Mouse (Mus musculus) embryo, embryonic 9.5 days (tissue): ENCODE measurements around the gene Hoxa4.

Experiments used
- DNase-seq: peaks from one replicate; pipeline ENCODE4 v3.0.0-alpha.2; 2017; ENCODE audit errors: extremely low spot score

The Hoxa4 gene

GRCm38 (mm10) chr6:52179690-52180089, 11.9 kb downstream of the Hoxa4 start:
- no peak for DNase-seq

GRCm38 (mm10) chr6:52178918-52179665, 12.5 kb downstream of the Hoxa4 start:
- DNase-seq = peak; percentile 53

- peak; percentile 57 for DNase-seq
Observed at GRCm38 (mm10) chr6:52177806-52178205, 13.7 kb downstream of the Hoxa4 start.

GRCm38 (mm10) chr6:52177061-52177735, 14.4 kb downstream of the Hoxa4 start, which contains the start of gene 5730596B20Rik:
5730596B20Rik (plus strand) TSS chr6:52177498.
- DNase-seq = peak; percentile 82

GRCm38 (mm10) chr6:52176391-52176790, 15.2 kb downstream of the Hoxa4 start:
- DNase-seq = no peak

GRCm38 (mm10) chr6:52175864-52176263, 15.7 kb downstream of the Hoxa4 start:
- peak; percentile 77 for DNase-seq

- peak; percentile 87 for DNase-seq
Observed at GRCm38 (mm10) chr6:52174968-52175751, 16.4 kb downstream of the Hoxa4 start.

GRCm38 (mm10) chr6:52173648-52174047, 17.9 kb downstream of the Hoxa4 start:
- no peak for DNase-seq

GRCm38 (mm10) chr6:52172501-52172900, 19.1 kb downstream of the Hoxa4 start:
- peak; percentile 95 for DNase-seq

GRCm38 (mm10) chr6:52171938-52172337, 19.6 kb downstream of the Hoxa4 start:
- no peak for DNase-seq

- DNase-seq = peak; percentile 82
Observed at GRCm38 (mm10) chr6:52171331-52171730, 20.2 kb downstream of the Hoxa4 start.

GRCm38 (mm10) chr6:52170898-52171223, 20.7 kb downstream of the Hoxa4 start:
- DNase-seq = no peak

GRCm38 (mm10) chr6:52170166-52170897, 21.2 kb downstream of the Hoxa4 start:
- no peak for DNase-seq

GRCm38 (mm10) chr6:52169499-52170165, 21.9 kb downstream of the Hoxa4 start:
- no peak for DNase-seq

GRCm38 (mm10) chr6:52168191-52169055, 23.1 kb downstream of the Hoxa4 start:
- no peak for DNase-seq

- no peak for DNase-seq
Observed at GRCm38 (mm10) chr6:52167736-52168161, 23.8 kb downstream of the Hoxa4 start.

GRCm38 (mm10) chr6:52167176-52167575, 24.4 kb downstream of the Hoxa4 start:
- DNase-seq = peak; percentile 51

- peak; percentile 73 for DNase-seq
Observed at GRCm38 (mm10) chr6:52166431-52167077, 25.0 kb downstream of the Hoxa4 start.
